Mouse (Mus musculus) Muller cell, postnatal 12 days (primary cell): ENCODE data around the gene Tent4a.

ENCODE experiments used
- DNase-seq: peaks from one replicate; pipeline ENCODE4 v3.0.0-alpha.2; 2015; ENCODE audit errors: inconsistent ontology term

Gene Tent4a

DNA sequence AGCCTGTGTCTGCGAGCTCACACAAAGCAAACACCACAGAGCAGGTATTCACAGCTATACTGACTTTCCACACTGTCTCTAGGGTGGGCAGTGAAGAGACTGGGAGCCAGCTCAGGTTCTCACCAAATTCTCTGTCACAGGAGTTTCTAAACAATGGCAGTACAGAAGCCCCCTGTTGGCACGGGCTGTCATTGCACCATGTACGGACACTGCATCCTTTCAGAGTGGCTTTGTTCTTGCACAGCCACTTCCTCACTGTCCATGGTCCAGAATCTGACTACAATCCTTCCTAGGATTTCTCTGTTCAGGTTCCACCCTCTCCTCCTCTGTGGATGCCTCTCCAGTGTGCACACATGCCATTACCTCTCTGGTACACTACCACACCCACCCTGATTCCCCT, 10.6 kb upstream of the Tent4a start:
- DNase-seq = no peak

DNA sequence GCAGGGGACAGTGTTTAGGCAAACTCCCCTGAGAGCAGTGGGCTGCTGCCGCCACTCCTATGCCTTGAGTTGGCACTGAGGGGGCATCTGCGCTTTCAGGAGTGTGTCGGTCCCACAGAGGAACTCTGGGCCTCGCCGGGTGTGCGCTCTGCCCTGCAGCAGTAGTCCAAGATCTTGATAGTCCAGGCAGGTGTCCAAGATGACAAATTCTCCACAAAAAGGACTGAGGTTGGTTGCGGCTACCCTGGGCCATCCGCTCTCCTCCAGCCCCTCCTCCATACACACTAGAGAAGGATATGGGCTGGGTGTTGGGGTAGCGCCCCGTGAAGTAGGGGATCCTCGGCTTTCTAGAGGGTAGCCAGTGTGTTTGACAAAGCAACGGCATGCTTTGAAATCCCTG, 9.2 kb upstream of the Tent4a start:
- peak; percentile 36 for DNase-seq

DNA sequence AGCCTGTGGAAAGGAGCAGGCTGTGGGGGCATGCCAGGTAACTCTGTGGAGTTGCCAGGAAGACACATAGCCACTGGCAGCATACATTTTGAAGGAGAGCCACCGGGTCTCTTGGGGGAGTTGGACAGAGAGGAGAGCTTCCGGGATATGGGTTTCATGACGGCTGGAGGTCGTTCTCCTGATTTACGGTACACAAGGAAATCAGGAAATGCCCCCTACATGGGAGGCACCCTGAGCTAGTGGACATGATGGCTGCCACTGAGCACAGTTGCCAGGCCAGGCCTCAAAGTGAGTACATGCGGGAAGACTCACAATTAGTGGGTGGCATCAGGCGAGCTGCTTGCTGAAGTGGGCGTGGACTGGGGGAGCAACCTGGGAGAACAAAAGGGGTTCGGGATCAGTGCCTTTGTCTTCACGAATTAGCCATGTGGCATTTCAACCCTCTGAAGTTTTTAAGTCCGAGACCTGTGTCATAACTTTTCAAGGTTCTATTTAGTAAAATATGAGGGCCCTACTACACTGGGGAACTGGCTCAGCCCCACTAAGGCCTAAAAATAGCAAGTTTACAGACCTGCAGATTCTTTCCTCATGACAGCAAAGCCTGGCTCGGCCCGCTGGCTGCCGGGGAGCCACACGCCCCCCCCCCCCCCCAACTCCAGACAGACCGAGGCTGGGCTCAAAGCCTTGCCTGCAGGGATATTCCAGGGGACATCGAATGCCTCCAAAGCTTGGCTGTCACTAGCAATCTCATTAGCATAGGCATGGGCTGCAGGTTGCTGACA, 8.3 kb upstream of the Tent4a start:
- DNase-seq = peak; percentile 77

DNA sequence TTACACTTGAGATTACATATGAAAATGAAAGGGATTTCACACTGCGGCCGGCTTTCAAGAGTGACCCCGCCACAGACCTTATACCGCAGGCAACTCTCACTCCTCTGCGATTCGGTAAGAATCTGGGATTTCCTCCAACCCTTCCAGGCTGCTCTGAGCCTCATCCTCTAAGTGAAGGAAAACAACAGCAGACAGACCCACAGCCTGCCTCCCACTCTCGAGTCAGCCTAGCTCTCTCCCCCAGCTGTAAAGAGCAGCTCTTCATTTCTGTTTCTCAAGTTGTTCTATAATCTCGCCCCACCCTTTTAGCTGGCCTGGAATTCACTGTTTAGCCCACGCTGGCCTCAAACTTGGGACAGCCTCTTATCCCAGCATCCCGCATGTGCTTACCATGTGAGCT, 7.4 kb upstream of the Tent4a start:
- peak; percentile 42 for DNase-seq

DNA sequence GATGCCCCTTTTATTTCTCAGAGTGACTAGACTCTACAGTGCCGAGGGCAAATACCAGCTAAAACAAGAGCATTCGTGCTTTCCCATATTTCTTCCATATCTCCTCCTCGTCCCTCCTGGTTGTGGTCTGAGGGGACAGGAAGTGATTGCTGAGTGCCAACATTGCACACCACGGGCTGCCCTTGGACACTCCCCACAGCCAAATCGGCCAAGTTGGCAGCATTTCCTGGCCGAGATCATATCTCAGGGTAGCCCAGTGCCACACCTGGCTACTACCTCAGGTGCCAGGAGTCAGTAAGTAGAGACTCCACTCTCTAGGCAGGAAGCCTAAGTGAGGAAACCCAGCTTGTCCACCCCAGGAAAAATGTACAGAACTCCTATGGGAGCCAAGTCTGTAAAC, 6.8 kb upstream of the Tent4a start:
- no peak for DNase-seq

DNA sequence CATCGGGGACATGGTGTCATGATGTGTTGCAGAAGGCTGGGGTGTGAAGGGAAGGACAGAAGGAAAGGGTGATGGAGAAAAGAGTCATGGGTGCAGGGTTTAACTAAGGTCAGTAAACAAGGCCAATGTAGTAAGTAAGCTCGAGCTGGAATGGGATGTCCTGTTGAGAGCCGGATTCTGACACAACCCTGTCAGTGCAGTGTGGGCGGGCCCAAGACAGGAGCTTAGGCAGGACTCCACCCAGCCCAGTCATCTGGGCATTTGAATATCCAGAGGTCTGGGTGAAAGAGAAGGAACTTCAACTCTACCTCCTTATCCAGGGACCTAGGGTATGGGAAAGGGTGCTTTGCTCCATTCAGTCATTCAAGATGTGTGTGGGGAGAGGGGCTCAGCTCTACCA, 3.9 kb upstream of the Tent4a start:
- no peak for DNase-seq

DNA sequence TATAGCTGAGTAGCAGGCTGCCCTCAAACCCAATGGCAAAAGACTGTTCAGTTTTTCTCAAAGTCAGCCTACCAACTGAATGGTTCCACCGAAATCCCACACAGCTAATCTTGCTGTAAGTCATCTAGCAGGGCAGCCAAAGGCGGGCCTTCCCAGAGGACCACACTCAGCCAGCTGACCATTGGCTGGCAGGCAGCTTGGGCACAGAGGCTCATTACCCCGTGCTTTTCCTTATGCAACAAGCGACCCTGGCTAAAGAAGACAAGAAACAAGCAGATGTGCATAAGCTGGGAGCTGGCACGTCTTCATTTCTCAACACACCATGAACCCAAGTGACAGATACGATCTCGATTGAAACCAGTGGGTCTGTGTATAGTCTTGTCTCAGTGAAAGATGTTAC, 2.9 kb upstream of the Tent4a start:
- no peak for DNase-seq

DNA sequence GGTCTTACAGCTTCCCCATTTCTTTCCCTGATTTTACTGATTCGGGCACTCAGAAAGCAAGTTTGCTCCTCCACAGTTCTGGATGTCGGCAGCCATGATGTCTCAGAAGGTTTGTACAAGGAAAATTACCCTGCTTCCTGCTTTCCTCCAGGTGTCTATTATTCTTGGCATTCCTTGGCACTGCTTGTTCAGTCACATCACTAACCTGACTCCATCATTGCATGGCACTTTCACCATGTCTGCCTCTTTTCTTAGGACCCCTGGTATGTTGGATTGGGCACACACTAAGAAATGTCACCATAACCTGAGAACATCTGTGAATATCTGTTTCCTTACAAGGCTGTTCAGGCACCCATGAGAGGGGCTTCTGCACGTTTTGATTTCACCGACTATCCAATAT, 1.6 kb upstream of the Tent4a start:
- no peak for DNase-seq

DNA sequence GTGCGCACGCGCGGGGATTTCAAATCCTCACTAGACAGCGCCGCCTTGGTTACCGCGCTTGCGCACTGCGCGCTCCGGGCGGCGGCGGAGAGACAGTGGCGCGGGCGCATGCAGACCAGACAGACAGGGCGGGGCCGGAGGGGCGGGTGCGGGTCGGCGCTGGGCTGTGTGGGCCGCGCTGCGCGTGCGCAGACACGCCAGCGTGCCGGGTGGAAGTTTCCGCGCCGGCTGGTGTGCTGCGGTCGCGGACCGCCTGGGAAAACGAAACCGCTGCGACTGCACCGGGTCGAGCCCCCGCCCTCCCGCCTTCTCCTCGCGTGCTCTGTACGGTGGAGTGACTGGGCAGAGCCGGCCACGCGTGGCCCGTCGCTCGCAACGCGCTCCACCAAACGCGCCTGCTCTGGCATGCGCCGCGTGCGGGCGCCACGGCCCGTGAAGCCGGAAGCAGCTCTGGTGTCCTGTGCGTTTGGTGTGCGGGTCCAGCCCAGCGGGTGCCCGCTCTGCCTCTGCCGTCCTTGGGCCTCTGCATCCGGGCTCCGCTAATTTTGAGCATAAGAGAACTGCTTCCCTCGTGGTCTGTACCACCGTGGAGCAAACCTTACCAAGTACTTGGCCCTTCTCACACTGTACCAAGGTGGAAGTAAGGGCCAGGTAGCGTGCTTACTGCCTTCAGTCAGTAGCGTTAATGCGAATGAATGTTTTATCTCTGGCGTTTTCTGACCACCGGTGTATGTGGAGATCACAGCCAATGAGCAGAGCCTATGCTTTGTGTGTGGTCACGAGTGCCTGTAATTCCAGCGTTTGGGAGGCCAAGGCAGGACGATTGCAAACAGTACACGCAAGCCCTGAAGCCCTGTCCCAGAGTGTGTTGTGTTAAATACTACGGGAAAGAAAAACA, 486 bp upstream of the Tent4a start:
- peak; percentile 99 for DNase-seq

DNA sequence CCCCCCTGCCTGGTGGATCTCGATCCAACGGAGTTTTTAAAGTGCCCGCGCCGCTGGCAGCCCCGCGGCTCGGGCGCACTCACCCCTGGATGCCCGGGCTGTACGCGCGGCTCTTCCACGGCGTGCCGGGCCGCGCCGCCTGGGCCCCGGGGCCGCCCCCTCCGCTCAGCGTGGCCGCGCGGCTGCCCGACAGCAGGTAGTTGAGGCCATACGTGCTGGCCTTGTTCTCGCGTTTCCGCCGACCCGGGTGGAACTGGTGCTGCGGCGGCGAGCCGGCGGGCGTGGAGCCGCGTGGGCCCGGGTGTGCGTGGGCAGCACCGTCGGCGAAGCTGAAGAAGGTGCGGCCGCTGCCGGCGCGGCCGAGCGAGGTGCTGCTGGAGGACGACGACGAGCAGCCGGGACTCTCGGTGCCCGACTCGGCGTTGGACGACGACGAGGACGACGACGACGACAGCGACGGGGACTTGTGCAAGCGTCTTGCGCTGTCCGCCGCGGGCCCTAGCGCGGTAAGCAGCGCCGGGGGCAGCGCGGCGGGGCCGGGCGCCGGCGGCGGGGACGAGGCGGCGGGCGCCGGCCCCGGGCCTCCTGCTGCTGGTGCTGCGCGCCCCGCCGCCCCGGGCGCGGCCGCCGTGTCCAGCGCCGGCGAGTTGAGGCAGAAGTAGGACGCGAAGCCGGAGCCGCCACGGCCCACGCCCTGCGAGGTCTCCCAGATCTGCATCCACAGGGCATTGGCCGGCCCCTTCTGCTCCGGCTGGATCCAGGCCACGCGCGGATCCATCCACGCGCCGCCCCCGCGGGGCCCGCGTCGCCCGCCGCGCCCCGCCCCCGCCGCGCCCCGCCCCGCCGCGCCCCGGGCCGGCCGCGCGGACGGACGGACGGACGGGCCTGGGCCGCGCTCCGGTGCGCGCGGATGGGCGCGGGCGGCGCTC, 748 bp downstream of the Tent4a start, which contains the start of gene Nsun2:
Gene Nsun2, plus strand, starts transcription at position 342 of the 929 bp plus-strand sequence.
- peak; percentile 49 for DNase-seq

DNA sequence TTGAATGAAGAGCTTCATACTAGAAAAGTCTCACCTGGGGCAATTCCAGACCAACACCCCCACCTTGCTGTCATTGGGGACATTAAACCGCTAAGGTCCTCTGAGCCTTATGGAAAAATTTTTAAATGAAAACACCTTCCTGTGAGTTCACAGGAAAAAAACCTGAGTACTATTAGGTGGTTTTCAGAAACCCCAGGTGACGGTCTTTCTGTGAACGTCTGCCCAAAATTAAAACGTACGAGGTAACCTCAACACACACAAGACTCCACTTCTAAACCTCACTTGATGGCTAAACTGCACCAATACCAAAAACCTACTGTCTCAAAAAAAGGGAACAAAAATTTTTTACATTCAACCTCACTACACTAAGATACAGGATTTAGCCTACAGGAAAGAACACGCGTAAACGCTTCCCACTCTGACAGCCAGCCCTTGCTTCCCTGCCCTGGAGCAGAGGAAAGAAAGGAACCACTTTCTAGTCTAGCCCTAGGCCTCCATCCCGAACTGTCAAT, 1.5 kb downstream of the Tent4a start:
- no peak for DNase-seq

DNA sequence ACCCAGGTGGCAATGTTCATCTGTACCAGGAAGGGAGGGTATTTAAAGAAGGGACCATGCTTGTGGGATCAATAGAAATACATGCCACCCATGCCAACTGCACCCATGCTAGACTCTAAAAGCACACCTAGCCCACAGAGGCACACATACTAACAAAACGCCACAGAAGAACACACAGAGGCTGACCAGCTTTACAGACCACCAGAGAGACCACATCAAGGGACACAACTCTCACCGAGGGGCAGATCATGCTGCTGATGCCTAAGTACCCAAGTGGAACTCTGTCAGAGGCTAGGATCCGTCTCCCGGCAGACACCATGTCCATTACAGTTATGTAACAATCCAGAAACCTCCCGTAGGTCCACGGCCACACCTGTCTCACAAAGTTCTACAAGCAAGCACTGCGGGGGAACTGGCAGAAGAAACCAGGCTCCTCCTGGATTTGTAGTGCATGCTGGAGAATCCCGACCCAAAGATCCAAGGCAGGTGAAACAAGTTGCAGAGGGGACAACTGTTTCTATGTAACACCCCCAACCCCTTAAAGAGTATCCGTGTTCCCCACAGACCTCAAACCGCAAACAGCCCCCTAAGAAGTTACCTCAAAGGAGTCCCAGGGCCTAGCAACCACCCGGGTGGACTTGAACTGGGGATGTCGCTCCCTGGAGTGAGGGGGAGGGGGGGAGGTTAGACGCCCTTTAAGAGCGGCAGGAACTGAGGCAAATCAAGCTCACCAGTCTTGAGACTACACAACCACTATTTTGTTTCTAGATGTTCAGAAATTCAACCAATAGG, 2.1 kb downstream of the Tent4a start:
- no peak for DNase-seq

DNA sequence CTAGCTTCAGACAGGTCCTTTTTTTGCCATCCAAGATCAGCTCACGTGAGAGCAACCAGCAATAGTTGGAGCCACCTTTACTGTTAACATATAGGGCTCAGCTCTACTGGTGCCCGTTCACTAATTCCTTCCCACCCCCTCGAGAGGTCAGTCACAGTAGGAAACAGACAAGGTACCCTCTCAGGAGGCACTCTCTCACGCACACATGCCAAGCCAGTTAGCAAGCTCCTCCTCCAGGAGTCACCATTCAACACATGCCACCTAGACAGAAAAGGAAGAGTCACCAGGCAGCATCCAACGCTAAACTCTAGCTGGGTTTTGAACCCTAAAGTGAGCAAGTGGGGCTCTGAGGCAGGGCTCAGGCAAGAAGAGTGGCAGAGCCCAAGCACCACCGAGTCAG, 3.0 kb downstream of the Tent4a start:
- DNase-seq = no peak

DNA sequence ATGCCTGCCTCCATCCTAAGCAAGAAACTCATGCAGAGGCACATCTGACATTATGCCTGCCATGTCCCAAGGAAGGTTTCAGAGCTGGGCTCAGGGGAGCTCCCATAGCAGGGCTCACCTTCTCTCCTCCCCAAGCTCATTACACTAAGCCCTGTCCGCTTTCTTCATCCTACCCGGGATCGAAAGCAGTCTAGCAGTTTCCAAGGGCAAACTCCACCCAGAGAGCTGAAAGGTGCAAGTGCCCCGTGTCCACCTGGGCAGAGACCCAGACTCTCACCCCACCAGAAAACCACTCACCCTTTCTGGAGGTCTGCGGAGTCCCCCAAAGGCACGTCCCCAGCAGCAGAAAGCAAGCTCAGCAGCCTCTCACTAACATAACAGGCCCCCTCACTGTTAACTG, 3.5 kb downstream of the Tent4a start:
- no peak for DNase-seq

DNA sequence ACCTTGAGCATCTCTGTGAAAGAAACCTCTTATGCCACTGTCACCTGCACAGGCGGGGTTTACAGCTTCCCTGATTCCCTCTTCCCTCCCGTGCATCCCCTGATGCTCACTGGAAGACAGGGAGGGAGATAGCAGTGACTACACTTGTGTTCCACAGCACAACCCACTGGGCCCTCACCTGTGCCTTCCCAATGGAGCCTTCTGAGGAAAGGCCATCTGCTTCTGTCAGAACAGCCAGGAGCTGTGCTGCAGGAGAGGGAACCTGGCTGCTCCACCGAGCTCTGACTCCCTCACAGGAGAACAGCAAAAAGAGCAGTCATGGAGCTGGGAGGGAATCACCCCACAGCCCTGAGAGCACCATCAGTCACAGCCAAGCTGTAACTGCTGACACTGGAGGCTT, 4.3 kb downstream of the Tent4a start:
- no peak for DNase-seq

DNA sequence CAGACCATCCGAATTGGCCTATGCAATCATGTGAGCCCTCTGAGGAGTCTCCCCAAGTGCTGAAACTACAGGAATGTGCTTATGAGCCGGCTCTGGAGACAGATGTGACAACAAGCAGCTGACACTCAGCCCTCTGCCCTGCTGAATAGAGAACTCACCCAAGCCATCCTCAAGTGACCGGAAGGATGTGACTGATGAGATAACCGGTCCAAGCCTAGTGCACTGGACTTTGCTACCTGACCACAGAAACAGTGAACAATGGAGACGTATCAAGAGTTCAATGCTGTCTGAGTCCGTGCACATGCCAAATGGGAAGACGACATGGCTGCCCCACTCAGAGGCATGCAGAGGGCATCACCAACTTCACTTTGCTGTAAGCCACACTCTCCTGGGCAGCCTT, 5.9 kb downstream of the Tent4a start:
- no peak for DNase-seq

DNA sequence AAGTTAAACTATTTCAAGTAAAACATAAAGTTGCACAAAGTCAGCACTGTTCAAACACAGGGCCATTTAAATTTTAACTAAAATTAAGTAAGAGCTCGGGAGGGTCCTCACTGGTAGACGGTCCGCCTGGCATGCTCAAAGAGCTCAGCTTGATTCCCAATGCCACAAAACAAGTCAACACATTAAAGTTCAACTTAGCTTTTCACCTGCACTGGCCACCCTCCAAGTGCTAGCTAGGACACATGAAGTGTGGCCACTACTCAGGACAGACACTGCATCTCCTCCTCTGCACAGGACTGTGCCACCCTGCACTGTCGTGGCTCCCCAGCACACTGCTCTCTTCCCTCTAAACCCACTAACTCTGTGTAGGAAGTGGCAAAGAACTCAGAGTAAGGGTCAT, 8.6 kb downstream of the Tent4a start:
- DNase-seq = no peak

DNA sequence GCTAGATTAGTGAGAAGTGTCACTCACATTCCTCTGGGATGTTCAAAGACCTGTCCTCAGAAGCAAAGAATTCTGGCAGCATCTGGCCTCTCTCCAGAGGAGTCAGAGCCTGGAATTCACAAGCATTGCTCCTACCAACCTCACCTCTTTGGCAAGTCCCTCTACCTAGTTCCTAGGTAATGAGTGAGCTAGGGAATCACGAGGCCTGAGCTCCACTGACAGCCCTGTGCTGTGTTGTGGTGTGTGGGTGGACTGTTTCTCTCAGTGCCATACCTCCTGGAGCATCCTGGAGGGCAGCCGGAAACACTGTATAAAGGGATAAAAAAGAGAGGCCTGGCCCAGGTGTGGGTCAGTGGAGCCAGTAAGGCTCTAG, 10.3 kb downstream of the Tent4a start:
- no peak for DNase-seq

DNA sequence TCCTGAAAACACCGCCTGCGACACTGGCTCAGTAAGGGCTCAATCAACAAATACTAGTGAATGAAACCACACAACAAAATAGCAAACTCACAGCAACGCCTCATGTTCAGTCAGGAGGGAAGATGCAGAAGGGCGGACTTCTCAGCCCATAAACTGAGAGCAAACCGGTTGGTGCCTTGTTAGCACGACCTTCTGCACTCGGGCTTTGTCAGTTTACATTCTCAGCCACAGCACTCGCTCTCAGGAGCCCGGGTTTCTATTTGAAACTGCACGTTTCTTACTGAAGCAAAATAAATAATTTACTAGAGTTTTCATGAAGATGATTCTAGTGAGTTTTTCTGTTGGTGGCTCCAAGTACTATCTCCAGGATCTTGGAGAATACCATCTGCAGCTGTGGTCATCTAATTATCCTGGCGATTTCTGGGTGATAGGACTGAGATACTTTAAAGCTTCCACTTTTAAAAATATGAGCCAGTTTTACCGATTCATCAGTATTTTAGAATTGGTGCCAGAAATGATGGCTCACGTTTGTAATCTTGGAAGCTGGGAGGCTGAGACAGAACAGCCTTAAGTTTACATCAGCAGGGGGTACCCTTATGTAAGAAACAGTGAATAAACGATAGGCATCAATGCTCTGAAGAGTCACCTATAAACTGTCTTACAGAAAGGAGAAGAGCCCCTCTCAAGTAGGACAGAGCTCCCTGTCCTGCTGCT, 10.8 kb downstream of the Tent4a start:
- DNase-seq = no peak

DNA sequence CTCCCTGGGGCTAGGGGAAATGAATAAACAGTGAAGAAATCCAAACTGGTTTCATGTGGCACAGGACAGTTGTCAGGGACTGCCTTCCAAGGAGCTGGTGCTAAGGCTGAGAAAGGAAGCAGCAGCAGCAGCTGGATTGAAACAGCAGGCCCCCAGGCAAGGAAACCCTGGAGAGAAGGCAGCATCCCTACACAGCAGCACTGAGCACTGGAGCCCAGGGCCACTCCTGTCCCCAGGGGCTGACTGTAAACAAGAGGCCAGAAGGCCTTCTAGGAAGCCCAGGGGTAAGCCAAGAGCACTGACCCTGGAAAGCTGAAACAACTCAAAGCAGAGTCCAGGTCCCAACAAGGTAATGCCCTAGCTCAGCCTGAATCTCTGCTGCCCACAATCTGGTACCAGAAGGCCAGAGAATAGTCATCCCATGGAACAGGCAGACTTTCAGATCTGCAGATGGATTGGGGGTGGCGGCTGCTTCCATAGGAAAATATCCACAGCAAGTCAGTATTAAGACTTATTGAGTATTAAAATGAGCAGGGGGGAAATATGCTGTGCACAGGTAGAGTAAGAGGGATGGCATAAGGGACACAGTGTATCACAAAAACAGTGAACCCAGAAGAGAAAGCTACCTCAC, 12.1 kb downstream of the Tent4a start:
- DNase-seq = no peak
